Mouse (Mus musculus) MEL (cell line): ENCODE data around the gene Brms1.

Experiments used
- CTCF ChIP-seq, 3 experiments: IDR thresholded peaks in 2 of 3; conservative IDR thresholded peaks in 1 of 3; 2 replicates each; pipeline ENCODE4 v1.5.1; 2011 to 2012; ENCODE audit warnings: low read length in 3 of 3, low read depth in 2 of 3, mild to moderate bottlenecking in 2 of 3, improper control_type of control experiment in 1 of 3, inconsistent platforms in 1 of 3, mixed read lengths in 1 of 3, moderate library complexity in 1 of 3; ENCODE audit not compliant: control insufficient read depth in 1 of 3, insufficient read depth in 1 of 3, poor library complexity in 1 of 3, severe bottlenecking in 1 of 3
- E2F4 ChIP-seq: IDR thresholded peaks from 2 replicates; pipeline ENCODE4 v1.6.1; 2011; ENCODE audit warnings: low read depth, low read length, improper control_type of control experiment, borderline replicate concordance
- KAT2A ChIP-seq: conservative IDR thresholded peaks from 2 replicates; pipeline ENCODE4 v1.6.1; 2012; ENCODE audit warnings: low read depth, low read length, improper control_type of control experiment, inconsistent platforms
- MAZ ChIP-seq: IDR thresholded peaks from 2 replicates; pipeline ENCODE4 v1.6.1; 2012; ENCODE audit warnings: low read depth, mild to moderate bottlenecking, inconsistent platforms, low read length, improper control_type of control experiment
- POLR2A ChIP-seq, 2 experiments: IDR thresholded peaks; 2 replicates each; pipeline ENCODE4 v1.6.1; 2011 to 2012; ENCODE audit warnings: low read length in 2 of 2, mild to moderate bottlenecking in 2 of 2, control low read depth in 1 of 2, improper control_type of control experiment in 1 of 2, low read depth in 1 of 2, moderate library complexity in 1 of 2; ENCODE audit not compliant: control insufficient read depth in 1 of 2, insufficient read depth in 1 of 2, poor library complexity in 1 of 2
- POLR2AphosphoS2 ChIP-seq: IDR thresholded peaks from 2 replicates; pipeline ENCODE4 v1.6.1; 2011; ENCODE audit warnings: low read length, improper control_type of control experiment
- POLR2AphosphoS5 ChIP-seq: IDR thresholded peaks from 2 replicates; pipeline ENCODE4 v1.6.1; 2012; ENCODE audit warnings: low read depth, borderline replicate concordance, mild to moderate bottlenecking, inconsistent platforms, low read length, moderate library complexity, mixed read lengths
- RCOR1 ChIP-seq: IDR thresholded peaks from 2 replicates; pipeline ENCODE4 v1.6.1; 2012; ENCODE audit warnings: low read depth, mild to moderate bottlenecking, inconsistent platforms, low read length, improper control_type of control experiment
- TAL1 ChIP-seq: IDR thresholded peaks from 2 replicates; pipeline ENCODE4 v1.6.1; 2012; ENCODE audit warnings: mild to moderate bottlenecking, inconsistent platforms, low read length, moderate library complexity, mixed read lengths
- ZKSCAN1 ChIP-seq: IDR thresholded peaks from 2 replicates; pipeline ENCODE4 v1.6.1; 2012; ENCODE audit warnings: low read depth, mild to moderate bottlenecking, inconsistent platforms, low read length, improper control_type of control experiment, moderate library complexity
- ZMIZ1 ChIP-seq: IDR thresholded peaks from 2 replicates; pipeline ENCODE4 v1.6.1; 2012; ENCODE audit warnings: low read depth, mild to moderate bottlenecking, inconsistent platforms, low read length, improper control_type of control experiment, moderate library complexity

DNA sequence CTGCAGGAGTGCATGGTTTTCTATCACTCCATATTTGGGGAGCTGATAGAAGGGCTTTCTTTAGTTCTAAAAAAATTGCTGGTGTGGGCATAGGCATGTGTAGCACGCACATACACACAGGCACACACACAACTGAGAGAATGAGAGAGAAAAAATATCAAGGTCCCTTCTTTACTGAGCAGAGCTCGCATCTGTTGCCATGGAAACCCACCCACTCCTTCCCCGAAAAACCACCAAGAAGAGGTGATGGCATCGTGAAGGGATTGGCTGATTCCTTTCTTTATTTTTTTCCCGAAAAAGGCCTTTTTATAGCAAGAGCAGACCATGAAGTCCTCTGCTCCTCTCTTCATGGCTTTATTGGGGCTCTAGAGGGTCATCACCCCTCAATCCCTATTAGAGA lies 47.1 kb upstream of the Brms1 start:
- TF ChIP-seq E2F4 (no peak), POLR2A (IDR thresholded peaks at IDR 0.05; ENCODE audit: control insufficient read depth in 1 of 2, insufficient read depth in 1 of 2, low read depth in 1 of 2, low read length in 2 of 2, poor library complexity in 1 of 2) (no peak), CTCF (IDR thresholded peaks at IDR 0.05 in 2 of 3, conservative IDR thresholded peaks at IDR 0.05 in 1 of 3; ENCODE audit: control insufficient read depth in 1 of 3, insufficient read depth in 1 of 3, low read depth in 2 of 3, low read length in 3 of 3, poor library complexity in 1 of 3, severe bottlenecking in 1 of 3) (no peak), MAZ (no peak), RCOR1 (no peak), TAL1 (no peak), ZKSCAN1 (no peak), ZMIZ1 (no peak), KAT2A (no peak), POLR2AphosphoS5 (no peak), POLR2AphosphoS2 (no peak)
